Mouse (Mus musculus) ovary, postnatal 10 days (tissue): ENCODE data around the gene Mettl7a3.
"Not testable (repeated sequence)": the region's sequence is repeated elsewhere in the genome, so short reads cannot be mapped to it uniquely, and the experiment has no call there.

ENCODE experiments used
- DNase-seq: peaks from one replicate; pipeline ENCODE4 v3.0.0; 2022; ENCODE audit warnings: low spot score

The Mettl7a3 gene

DNA sequence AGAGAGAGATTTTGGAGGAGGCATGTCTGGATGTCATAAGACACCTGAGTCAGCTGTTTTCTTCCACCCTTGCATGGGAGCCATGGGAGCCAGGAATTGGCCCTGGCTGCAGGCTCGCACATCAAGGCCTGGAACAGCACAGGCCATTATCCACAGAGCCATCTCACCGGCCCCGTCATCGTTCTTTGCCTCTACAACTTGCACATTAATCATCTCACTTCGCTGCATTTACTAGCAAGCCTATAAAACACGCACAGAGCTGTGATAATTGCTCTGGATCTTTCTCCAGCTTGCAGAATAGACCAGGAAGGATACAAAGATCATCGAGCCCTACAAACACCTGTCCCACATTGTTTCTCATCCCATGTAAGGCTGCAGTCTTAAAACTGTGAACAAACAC is 4.0 kb upstream of the Mettl7a3 start:
- DNase-seq: no peak

DNA sequence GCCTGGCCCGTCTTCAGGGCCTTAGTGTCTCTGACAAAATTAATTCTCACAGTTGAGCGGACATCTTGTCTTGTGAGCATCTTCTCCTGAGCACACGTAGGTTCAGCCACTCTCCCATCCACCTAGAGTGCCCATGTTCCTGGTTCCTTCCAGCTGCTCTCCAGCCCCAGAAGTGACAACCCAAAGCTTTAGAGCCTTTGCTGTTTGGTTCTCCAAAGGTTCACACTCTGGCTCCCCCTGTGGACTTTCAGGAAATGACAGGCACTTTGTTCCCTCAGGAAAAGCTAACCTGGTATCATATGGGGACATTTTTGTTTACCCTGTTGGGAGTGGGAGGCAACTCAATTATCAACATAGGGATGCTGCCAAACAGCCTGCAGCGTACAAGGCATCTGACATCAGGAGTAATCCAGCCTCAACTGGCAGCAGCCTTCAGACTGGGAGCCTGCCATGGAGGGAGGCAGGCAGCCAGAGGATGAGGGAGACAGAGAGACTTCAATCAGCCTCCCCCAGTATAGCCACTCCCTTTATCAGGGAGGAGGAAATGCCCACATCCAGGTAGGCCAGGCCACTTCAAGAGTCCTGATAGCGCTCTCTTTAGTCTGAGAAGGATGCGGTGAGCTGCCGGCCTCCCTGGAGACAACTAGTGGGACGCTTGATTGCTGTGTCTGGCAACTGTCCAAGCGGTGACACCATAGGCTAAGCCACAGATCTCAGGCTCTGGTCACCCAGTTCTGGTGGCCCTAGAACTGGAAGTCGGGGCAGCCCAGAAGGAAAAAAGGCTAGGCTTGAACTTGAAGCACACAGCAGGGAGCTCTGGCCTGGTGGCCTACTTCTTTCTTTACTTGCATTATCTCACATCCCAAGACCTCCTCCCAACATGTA is 2.4 kb upstream of the Mettl7a3 start:
- not testable (repeated sequence) for DNase-seq

DNA sequence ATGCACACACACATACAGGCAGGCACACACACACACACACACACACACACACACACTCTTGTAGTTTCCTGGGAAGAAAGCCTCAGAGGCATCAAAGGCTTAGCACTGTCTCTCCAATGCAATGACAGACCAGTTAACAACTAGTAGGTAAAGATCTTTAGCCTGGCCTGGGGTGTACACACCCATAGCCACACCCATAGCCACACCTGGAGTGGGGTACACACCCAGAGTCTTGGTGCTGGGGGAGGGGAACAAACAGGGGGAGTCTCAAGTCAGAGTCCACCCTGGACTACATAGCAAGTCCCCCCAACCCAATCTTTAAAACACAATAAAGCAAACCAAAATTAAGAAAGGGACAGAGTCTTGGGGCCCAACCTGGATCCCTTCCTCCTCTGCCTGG is 2.6 kb downstream of the Mettl7a3 start:
- not testable (repeated sequence) for DNase-seq

DNA sequence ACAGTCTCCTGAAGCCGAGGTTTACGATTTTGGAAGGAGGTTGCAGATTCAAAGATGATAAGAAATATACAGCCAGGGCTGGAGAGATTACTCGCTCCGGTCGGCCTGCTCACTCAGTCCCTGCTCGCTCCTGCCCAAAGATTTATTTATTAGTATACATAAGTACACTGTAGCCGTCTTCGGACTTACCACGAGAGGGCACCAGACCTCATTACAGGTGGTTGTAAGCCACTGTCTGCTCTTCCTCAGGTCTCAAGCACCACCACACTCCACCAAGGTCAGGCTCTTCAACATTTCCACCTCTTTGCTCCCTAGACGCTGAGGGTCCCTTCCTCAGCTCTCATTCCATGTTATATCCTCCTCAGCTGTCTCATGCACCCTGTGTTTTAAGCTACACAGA is 3.1 kb downstream of the Mettl7a3 start:
- DNase-seq: not testable (repeated sequence)

DNA sequence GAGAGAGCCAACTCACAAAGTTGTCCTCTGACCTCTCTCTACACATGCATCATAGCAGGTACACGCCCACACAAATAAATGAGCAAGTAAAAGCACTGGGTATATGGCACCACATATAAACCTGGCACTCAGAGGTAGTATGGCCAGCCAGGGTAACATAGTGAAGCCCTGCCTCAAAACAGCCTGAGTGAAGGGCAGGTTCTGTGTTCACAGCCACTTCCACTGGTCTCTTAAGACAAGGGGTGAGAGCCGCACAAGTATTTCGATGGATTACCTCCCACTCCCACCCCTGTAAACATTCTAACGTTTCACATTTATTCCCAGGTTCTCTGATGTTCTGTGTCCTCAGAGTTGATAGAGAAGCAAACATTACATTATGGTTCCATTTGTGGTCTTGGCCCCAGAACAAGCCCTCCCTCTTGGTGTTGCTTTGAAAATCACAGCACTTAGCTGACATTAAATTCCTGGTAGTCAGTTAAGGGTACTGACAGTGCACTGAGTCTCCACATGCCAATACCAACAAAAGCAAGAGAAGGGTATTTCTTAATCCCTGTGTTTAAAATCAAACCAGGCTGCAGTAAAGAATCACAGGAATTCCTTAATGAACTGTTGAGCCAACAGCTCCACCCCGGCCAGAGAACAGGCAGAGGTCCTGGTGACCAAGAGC is 6.7 kb downstream of the Mettl7a3 start:
- DNase-seq: not testable (repeated sequence)

DNA sequence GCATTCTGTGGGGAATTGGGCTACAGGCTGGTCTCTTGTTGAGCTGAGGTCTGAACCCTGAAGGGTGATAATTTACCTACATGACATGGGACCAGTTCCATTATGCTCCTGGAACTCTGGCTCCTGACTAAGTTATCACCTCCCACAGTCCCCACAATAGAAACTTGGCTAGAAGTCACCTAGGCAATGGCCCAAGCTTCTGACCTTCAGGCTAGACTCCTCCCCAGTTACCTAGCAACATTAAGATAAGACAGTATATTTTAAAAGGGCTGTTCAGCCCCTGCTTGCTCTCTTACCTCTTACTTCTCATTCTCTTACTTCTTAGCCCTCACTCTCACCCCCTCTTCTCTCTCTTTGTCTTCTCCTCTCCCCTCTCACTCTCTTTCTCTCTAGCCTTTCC is 10.8 kb downstream of the Mettl7a3 start:
- no peak for DNase-seq

DNA sequence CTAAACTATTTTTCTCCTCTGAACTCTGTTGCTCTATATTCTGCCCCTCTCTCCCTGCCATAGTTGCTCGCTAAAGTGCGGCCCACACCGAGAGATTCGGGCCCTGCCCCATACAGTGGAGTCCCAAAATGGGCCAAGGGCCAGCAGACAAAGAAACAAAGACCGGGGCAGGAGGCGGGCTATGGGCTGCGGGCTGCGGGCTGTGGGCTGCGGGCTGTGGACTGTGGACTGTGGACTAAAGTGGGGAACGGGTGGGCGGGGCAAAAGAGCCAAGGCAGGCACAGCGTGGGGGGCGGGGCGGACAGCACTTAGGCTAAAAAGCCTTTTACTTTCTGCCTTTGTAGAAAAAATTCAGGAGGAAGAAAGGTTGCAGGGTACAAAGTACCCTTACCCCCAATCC is 12.0 kb downstream of the Mettl7a3 start:
- DNase-seq: no peak

DNA sequence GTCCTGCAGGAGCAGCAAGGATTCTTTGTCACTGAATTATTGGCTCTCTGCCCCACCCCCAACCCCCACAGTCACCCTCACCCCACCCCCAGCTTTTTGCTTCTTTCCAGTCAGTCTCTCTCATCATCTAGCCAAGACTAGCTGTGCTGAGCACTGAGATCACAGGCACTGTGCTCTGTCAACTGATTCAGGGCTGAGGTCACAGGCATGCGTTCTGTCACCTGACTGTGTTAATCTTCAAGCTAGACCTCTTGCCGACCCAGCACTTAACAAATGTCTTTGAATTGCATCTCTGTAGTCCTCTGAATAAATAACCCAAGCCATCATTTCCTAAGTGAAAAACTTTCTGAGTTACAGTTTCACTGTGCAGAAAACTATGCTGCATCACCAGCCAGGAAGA is 14.8 kb downstream of the Mettl7a3 start:
- DNase-seq: no peak

DNA sequence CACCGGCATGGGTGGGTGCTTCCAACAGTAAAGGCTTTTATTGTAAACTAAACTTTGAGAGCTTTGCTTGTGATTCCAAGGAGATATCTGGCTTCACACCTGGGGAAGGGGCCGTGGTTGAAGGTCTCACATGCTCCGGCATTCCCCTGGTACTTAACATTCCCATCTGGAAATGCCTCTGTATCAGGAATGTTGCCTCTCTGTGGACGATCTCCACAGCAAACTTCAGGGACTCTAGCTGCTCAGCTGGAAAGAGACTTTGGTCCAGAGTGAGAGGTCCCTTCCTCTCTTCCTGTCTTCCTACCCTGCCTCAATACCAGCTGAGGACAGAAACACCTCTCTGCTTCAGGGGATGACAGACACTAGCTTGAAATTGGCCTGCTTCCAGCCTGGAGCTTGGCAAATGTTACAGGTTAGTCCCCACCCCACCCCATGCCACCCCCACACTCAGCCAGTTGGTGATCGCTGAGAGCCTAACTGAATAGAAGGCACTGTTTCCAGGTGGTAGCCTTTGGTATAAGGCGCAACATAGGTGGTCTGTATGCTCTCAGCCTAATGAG is 16.9 kb downstream of the Mettl7a3 start:
- DNase-seq: no peak

DNA sequence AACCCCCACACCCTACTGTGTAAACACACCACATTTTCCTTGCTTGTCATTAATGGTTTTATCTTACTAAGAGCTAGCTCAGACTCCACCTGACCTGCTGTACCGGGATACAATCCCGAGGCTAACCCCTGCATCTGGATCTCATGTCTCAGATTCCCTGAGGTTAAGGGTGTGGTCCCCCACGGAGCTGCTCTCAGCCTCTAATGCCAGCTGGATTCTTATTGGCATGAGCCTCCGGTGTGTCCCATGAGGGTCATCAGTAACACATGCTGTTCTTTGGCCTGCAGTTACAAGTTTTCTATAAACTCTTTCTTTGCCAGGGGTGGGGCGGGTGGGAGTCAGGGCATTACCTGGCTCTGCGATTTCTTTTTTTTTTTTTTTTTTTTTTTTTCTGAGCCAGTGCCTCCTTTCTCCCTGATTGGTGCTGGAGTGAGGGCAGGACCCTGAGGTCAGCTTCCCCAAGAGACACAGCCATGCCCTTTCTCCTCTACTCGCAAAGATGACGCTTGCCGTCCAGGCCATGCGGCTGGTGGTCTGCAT is 18.1 kb downstream of the Mettl7a3 start, which contains the start of the genes Methig1 and Mettl7a2:
TSS of gene Methig1 (plus strand) at position 439 of the 540 bp plus-strand sequence.
TSS of gene Mettl7a2 (plus strand) at position 490 of the 540 bp plus-strand sequence.
- DNase-seq: no peak

DNA sequence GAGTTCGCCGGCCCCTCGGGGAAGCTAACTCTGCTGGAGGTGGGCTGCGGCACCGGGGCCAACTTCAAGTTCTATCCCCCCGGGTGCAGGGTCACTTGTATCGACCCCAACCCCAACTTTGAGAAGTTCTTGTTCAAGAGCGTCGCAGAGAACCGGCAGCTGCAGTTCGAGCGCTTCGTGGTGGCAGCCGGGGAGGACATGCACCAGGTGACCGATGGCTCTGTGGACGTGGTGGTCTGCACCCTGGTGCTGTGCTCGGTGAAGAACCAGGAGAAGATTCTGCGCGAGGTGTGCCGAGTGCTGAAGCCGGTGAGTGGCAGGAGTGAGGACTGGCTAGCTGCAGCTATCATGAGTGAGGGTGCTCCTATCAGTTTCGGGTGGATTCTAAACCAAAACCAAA is 18.7 kb downstream of the Mettl7a3 start:
- not testable (repeated sequence) for DNase-seq

DNA sequence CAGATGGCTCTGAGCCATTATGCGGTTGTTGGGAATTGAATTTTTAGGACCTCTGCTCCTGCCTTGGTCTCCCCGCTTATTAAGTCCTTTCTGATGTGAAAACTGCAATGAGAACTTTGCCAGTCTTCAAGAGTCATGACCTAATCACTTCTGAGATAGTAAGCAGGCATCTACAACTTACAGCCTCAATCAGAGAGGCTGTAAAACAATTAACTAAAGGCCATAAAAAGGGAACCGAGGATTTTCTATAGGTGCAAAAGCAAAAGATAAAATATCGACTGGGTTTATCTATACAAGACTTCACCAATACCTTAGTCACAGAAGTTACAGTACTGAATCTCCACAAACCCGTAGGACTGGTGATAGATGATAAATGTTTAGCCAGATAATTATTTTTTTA is 21.1 kb downstream of the Mettl7a3 start:
- DNase-seq: no peak

DNA sequence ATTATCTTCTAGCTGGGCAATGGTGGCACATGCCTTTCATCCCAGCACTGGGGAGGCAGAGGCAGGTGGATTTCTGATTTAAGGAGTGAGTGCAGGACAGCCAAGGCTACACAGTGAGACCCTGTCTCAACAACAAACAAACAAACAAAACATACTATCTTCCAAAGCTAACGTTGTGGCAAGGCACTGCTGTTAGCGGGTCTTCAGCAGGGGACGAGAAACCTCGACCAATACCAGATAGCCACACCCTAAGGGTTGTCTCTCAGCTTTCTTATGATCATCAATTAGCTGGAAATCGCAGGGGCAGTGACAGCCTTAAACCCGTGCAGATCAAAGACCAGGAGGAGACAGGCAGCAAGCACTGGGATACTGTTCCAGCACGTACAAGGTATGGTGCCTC is 29.5 kb downstream of the Mettl7a3 start, which contains the start of gene Higd1c:
TSS of gene Higd1c (plus strand) at position 301 of the 400 bp plus-strand sequence.
- DNase-seq: no peak

DNA sequence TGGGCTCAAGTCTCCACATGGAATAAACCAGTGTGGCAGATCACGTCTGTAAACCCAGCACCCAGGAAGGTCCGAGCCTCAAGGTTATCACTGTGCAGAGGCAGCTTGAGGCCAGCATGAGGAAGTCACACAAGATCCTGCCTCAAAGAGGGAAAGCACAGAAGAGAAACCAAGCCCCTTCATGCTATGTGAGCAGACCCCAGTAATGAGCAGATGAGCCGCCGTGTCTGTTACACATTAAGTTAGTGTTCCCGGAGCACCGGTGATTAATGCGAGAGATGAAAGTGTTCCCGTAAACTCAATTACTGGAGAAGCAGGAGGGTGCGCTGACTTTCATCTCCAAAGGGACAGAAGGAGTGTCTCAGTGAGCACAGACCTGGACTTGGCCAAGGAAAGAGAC is 31.2 kb downstream of the Mettl7a3 start:
- DNase-seq: not testable (repeated sequence)

DNA sequence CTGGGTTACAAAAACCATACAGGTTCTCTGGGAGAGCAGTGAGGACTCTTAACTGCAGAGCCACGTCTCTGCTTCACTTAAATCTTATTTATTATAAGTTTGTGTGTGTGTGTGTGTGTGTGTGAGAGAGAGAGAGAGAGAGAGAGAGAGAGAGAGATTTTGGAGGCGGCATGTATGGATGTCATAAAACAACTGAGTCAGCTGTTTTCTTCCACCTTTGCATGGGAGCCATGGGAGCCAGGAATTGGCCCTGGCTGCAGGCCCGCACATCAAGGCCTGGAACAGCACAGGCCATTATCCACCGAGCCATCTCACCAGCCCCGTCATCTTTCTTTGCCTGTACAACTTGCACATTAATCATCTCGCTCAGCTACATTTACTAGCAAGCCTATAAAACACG is 32.4 kb downstream of the Mettl7a3 start:
- no peak for DNase-seq

DNA sequence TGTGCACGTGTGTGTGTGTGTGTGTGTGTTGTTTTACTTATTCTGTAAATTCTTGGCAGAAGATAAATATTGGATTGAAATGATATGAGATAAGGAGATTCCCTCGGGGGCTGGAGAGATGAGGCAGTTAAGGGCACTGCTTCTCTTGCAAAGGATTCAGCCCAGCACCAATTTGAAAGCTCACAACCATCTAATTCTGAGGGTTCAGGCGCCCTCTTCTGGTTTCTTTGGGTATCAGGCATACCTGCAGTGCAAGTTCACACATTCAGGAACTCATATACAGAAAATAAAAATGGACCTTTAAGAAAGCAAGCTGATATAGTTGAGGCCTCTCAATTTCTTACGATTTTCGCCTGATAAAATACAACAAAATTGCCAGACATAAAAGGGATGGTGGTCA is 40.3 kb downstream of the Mettl7a3 start:
- DNase-seq: no peak

DNA sequence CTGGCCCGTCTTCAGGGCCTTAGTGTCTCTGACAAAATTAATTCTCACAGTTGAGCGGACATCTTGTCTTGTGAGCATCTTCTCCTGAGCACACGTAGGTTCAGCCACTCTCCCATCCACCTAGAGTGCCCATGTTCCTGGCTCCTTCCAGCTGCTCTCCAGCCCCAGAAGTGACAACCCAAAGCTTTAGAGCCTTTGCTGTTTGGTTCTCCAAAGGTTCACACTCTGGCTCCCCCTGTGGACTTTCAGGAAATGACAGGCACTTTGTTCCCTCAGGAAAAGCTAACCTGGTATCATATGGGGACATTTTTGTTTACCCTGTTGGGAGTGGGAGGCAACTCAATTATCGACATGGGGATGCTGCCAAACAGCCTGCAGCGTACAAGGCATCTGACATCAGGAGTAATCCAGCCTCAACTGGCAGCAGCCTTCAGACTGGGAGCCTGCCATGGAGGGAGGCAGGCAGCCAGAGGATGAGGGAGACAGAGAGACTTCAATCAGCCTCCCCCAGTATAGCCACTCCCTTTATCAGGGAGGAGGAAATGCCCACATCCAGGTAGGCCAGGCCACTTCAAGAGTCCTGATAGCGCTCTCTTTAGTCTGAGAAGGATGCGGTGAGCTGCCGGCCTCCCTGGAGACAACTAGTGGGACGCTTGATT is 43.2 kb downstream of the Mettl7a3 start:
- DNase-seq: not testable (repeated sequence)

DNA sequence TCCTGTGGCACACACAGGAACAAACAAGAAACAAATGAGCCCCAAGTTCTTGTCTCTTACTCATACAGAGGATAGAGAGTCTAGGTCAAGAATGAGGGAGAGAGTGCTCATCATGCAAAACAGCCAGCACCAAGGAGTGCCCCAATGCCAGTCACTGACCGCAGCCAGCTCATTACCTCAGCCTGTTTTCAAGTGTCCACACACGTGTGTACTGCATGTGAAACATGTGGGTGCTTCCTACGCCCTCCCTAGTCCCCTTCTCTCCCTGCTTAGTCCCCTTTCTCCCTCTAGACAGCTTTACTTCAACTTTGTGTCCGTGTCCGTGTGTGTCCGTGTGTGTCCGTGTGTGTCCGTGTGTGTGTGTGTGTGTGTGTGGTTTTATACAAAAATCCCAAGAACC is 44.9 kb downstream of the Mettl7a3 start:
- no peak for DNase-seq

DNA sequence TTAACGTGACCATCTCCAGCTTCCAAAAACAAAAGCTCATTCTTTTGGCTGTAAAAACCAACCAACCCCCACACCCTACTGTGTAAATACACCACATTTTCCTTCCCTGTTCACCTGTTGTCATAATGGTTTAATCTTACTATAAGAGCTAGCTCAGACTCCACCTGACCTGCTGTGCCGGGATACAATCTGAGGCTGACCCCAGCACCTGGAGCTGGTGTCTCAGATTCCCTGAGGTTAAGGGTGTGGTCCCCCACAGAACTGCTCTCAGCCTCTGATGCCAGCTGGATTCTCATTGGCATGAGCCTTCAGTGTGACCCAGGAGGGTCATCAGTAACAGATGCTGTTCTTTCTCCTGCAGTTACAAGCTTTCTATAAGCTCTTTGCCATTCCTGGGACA is 45.4 kb downstream of the Mettl7a3 start:
- no peak for DNase-seq

DNA sequence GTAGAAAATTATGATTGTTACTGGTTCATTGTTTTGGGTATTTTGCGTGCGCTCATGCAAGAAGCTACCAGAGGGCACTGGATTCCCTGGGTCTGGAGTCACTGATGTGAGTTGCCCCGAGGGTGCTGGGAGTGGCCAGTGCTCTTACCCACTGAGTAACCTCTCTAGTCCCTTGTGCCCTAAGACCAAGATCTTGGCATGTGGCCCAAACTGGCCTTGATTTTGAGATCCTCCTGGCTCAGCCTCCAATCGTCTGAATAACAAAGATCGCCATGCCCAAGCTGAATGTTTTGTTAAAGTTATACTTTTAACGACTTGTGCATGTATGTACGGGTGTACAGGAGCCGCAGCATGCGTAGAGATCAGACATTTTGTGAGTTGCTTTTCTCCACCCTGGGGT is 51.0 kb downstream of the Mettl7a3 start:
- no peak for DNase-seq

DNA sequence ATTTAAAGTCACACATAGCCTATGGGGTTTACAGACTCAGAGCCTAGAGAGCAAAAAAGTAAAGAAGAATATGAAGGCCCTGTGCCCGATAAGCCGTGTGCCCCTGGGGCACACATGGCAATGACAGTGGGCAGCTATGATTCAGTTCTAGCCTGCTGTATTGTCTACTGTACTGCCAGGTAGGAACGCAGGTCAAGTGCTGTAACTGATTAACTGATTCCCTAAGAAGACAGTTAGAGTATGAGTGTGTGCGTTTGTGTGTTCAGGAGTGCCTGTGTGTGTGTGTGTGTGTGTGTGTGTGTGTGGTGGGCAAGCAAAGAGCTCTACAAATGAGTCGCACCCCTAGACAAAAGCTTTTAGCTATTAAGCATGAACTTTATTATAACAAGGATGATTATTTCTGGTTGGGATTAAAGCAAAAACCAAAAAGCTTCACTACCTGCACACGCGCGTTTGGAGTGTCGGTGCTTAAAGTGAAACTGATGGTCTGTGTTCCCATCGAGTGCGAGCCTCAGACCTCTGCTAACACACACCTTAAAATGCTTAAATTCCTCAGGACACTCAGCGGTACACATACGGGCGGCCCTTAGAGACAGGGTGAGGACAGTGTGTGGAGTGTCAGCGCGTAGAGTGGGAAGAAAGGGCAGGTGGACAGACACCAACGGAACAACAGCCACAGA is 53.0 kb downstream of the Mettl7a3 start:
- no peak for DNase-seq
